Mouse (Mus musculus): ENCODE measurements at regions not wholly inside any gene's neighbourhood (a gene's known extent, or its start where the extent isn't known, plus 50 kb on each side); places are given as distances from the start of the nearest gene placed in this dataset.

DNA sequence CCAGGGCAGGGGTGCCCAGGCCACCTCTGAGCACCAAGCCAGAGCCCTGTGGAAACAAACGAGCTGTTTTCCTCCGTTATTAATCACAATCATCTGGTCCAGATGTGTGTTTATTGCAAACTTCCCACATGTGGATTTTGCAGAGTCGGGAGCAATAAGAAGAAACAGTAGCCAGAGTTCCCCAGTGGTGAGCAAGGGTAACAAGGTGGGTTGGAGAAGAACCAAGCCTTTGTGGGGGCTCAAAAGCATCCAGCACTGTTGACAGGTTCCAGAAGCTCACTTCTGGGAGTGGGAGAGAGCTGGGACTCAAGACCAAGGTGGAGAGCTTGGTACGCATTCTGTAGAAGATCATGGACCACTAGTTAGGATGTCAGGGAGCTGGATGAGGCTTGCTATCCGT, 63.6 kb downstream of the Hif1an start:
- DNase-seq = no peak

DNA sequence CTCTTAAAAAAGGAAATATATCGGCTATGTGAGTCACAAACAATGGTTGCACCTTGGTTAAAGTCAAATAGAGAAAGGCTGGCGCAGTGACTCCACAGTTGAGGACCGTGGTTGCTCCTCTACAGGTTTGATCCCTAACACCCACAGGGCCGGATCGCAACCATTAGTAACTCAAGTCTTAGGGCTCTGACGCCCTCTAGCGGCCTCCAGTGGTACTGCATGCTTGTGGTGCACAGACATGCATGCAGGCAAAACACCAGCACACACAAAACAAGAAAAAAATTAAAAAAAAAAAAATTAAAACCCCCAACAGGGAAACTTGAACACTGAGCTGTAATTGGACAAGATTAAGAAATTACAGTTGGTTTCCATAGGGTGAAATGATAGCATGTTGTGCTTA, 67.1 kb downstream of the Hif1an start:
- no peak for DNase-seq

GRCm38 (mm10) chr19:44631356-44632007, 68.8 kb downstream of the Hif1an start:
- no peak for DNase-seq

GRCm38 (mm10) chr19:44637145-44637719, 74.6 kb downstream of the Hif1an start:
- DNase-seq = no peak

GRCm38 (mm10) chr19:44640021-44640420, 77.4 kb downstream of the Hif1an start:
- DNase-seq = no peak

DNA sequence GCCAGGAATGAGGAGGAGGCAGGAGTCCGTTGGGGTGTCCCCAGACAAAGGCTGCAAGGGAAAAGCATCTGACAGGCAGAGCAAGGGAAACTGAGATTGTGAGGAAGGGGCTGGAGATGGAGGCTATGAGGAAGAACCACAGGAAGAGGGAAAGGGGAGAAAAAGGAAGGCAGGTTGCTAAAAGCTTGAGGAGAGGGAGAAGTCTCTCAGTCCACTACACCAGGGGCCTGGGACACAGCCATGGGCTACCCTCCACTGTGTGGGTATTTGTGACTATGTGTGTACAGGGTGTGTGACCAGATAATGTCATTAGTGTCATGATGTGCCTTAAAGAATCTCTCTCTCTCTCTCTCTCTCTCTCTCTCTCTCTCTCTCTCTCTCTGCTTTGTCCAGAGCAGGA, 77.9 kb downstream of the Hif1an start:
- DNase-seq = no peak

GRCm38 (mm10) chr19:44642294-44642693, 79.6 kb downstream of the Hif1an start:
- DNase-seq = no peak

GRCm38 (mm10) chr19:44644376-44644775, 81.7 kb downstream of the Hif1an start:
- DNase-seq = no peak

GRCm38 (mm10) chr19:44644929-44645328, 82.3 kb downstream of the Hif1an start:
- DNase-seq = no peak

DNA sequence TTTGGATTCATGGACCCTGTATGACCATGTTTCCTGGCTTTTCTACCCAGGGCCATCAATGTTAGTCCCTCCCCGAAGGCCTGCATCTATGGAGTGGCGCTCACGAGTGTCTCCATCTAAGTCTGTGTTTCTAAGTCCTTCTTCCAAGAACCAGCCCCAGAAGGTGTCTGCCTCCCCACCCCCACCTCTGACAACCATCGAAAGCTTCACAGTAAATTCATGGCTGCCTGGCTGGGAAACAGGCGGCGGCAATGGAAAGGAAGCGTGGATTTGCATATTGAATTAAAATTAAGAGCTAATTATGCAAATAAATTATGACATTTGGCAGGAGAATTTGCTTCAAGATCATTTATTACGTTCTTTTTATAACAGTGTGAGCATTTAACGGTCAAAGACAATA, 83.9 kb downstream of the Hif1an start:
- no peak for DNase-seq

DNA sequence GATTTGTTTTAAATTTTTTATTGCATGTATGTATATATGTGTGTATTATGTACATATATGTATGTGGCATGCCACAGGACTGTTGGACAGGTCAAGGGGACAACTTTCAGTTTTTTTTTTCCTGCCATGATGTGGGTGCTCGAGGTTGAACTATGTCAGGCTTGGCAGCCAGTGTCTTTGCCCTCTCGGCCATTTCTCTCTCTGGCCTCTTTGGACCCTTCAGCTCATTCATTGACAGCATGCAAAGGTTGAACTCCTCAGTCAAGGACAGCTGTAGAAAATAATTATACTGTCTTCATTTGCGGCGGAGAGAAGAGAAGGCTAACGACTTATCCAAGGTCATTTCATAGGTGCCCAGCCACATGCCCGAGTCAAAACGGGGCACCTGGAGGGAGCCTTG, 86.6 kb downstream of the Hif1an start:
- DNase-seq = no peak

GRCm38 (mm10) chr19:44650841-44651240, 88.2 kb downstream of the Hif1an start:
- DNase-seq = no peak

DNA sequence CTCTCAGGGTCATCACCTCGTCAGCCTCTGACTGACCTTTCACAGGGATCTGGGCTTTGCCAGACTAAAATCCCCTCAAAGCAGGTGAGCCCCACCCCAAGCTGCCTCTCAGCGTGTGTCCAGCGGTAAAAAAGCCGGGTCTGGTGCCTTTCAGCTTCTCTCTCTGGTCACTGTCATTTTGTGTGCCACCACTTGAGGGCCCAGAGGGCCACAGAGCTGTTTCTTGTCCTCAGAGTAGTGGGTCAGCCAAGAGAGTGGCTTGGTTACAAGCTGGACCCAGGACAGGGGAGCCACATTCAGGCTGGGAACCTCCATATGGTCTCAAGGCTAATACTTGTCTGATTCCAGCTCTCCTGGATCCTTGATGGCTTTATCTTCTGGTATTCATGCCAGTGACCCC, 89.0 kb downstream of the Hif1an start:
- peak; percentile 5 for DNase-seq

DNA sequence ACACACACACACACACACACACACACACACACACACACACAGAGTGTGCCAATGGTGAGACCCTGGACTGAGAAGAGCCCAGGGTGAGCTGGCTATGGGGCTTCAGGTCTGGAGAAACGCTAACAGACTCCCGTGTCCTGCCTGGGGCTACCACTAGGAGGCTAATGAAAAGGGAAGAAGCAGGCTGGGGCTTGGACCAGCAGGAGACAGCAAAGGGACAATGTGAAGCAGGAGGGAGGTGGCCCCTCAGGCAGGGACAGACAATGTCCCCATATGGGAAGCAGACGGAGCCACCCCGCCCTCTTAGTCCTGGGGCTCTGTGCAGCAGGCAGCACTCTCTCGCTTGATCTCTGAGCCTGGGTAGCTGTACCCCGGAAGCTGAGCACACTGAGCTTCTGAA, 93.1 kb downstream of the Hif1an start:
- DNase-seq = peak; percentile 4

DNA sequence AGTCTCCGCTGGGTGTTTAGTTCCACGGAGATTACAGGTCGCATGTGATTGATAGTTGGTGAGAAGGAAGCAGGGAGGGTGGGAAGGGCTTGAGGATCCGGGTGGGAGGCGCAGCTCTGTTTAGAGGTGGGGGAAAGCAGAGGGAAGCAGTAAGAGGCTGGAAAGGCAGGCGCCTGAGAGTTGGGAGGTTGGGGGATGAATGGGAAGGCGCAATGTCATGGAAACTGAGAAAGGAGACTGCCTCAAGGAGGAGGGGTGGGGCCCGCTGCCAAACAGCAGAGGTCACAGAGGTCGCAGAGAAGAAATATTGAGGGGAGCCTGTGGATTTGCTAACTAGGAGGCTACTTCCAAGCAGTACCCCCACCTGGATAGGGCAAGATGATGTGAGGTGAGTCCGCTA, 96.5 kb upstream of the Pax2 start:
- no peak for DNase-seq

DNA sequence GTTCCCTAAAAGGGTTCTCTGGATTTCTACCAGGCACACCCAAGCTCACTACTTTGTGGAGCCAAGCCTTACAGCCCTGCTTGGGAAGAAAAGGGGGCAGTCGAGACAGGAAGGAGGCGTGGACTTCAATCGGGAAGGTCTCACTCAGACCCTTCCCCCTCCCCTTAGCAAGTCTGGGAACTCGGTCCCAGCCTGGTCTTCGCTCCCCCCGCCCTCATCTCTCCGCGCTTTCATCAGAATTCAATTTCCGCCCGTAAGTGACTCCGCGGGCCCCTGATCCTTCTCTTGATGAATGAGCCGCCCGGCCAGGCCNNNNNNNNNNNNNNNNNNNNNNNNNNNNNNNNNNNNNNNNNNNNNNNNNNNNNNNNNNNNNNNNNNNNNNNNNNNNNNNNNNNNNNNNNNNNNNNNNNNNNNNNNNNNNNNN, 86.3 kb upstream of the Pax2 start:
- DNase-seq = no peak

GRCm38 (mm10) chr19:44674621-44675245, 81.1 kb upstream of the Pax2 start:
- no peak for DNase-seq

- no peak for DNase-seq
These were observed 79.2 kb upstream of the Pax2 start for GRCm38 (mm10) chr19:44676555-44677120.

GRCm38 (mm10) chr19:44677295-44677694, 78.5 kb upstream of the Pax2 start:
- DNase-seq = no peak

DNA sequence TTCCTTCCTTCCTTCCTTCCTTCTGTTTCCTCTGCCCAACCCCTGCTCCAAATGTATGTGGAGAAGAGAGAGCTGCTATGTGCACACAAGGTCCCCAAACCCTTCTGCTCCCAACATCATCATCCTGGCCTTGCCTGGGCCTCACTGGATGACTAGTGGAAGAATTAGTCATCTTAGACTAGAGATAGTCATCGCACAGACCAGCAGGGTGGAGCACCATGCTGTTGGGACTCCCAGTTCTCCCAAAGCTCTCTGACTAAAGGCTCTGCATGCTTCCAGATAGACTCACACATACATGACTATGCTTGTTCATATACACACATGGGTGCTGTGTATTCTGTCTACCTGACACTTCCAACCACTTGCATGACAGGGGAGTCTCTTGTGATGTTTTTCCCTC, 77.2 kb upstream of the Pax2 start:
- no peak for DNase-seq

GRCm38 (mm10) chr19:44681675-44682074, 74.2 kb upstream of the Pax2 start:
- DNase-seq = no peak

- DNase-seq = no peak
These were observed 72.7 kb upstream of the Pax2 start for GRCm38 (mm10) chr19:44683191-44683590.

DNA sequence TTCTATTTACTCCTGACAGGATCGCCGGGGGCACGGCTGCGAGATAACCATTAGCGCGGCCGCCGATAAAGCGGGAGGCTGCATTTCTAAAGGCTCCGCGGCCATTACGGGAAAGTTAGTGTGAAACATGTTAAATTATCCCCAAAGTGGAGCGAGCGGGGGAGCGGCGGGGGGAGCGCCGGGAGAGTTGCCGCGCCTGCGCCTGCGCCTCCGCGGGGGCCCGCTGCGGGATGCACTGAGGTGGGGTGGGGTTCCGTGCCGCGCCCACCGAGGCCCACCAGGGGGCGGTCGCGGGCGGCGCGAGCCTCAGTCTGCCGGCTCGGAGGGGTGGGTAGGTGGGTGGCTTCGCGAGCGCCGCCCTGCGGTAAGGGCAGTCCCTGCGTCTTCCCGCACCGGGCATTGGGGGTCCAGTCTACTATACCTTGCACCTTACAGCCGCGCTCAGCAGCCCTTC, 71.8 kb upstream of the Pax2 start:
- DNase-seq = no peak

- DNase-seq = no peak
These were observed 69.8 kb upstream of the Pax2 start for GRCm38 (mm10) chr19:44686061-44686460.
